Mouse (Mus musculus) ovary, adult 18-20 months (tissue): Measurements from ENCODE around the gene Ints4.

Experiments
- DNase-seq: peaks from one replicate; pipeline ENCODE4 v3.0.0; 2022; ENCODE audit warnings: low spot score, mixed read lengths

Gene Ints4

GRCm38 (mm10) chr7:97546462-97546861, 65.7 kb downstream of the Ints4 start:
- no peak for DNase-seq

- DNase-seq = no peak
Measured at GRCm38 (mm10) chr7:97549301-97549700, 68.5 kb downstream of the Ints4 start.

GRCm38 (mm10) chr7:97550673-97551072, 69.9 kb downstream of the Ints4 start:
- DNase-seq = no peak

GRCm38 (mm10) chr7:97563576-97563975, 82.8 kb downstream of the Ints4 start:
- no peak for DNase-seq

- DNase-seq = no peak
Measured at GRCm38 (mm10) chr7:97569372-97569771, 88.6 kb downstream of the Ints4 start.

GRCm38 (mm10) chr7:97570389-97570788, 89.6 kb downstream of the Ints4 start:
- DNase-seq = no peak

GRCm38 (mm10) chr7:97578361-97579066, 97.8 kb downstream of the Ints4 start:
- DNase-seq = no peak

- DNase-seq = peak; percentile 97
Measured at GRCm38 (mm10) chr7:97579067-97579975, 98.6 kb downstream of the Ints4 start, which contains the start of the genes Aamdc and Rsf1. TSS of gene Aamdc (minus strand) at chr7:97579497. TSS of gene Rsf1 (plus strand) at chr7:97579889.

GRCm38 (mm10) chr7:97579976-97580842, 99.5 kb downstream of the Ints4 start:
- peak; percentile 29 for DNase-seq

GRCm38 (mm10) chr7:97580843-97581214, 100.1 kb downstream of the Ints4 start:
- peak; percentile 73 for DNase-seq

GRCm38 (mm10) chr7:97588506-97588905, 107.8 kb downstream of the Ints4 start:
- no peak for DNase-seq

GRCm38 (mm10) chr7:97590488-97590887, 109.7 kb downstream of the Ints4 start:
- no peak for DNase-seq
